Mouse (Mus musculus) MEL (cell line): ENCODE measurements at regions not wholly inside any gene's neighbourhood (a gene's known extent, or its start where the extent isn't known, plus 50 kb on each side); places are given as distances from the start of the nearest gene placed in this dataset.

ENCODE experiments used
- DNase-seq: peaks from one replicate; pipeline ENCODE4 v3.0.0; 2011; ENCODE audit warnings: low read depth, low spot score
- H3K27ac ChIP-seq: 2 replicates; pipeline ENCODE4 v1.5.1; 2012; ENCODE audit warnings: low read depth, mild to moderate bottlenecking, control low read depth, low read length, moderate library complexity; ENCODE audit not compliant: control insufficient read depth
- H3K27me3 ChIP-seq, 2 experiments: fragments of 150-350 bp in 1 of 2; sonication (generic) in 1 of 2; 2 replicates each; pipeline ENCODE4 v1.6.1; 2012; ENCODE audit warnings: low read length in 2 of 2, mild to moderate bottlenecking in 2 of 2, improper control_type of control experiment in 1 of 2, moderate library complexity in 1 of 2; ENCODE audit not compliant: insufficient read depth in 2 of 2, control insufficient read depth in 1 of 2
- H3K36me3 ChIP-seq, 2 experiments: 2 replicates each; pipeline ENCODE4 v1.6.1; 2012 to 2014; ENCODE audit warnings: low read length in 2 of 2, improper control_type of control experiment in 1 of 2, inconsistent platforms in 1 of 2, mild to moderate bottlenecking in 1 of 2; ENCODE audit not compliant: insufficient read depth in 2 of 2, control insufficient read depth in 1 of 2
- H3K4me1 ChIP-seq, 2 experiments: fragments of 150-350 bp in 1 of 2; sonication (generic) in 1 of 2; 2 replicates each; pipeline ENCODE4 v1.6.1; 2012; ENCODE audit warnings: low read length in 2 of 2, improper control_type of control experiment in 1 of 2, mild to moderate bottlenecking in 1 of 2; ENCODE audit not compliant: insufficient read depth in 2 of 2, control insufficient read depth in 1 of 2
- H3K4me3 ChIP-seq, 2 experiments: fragments of 150-350 bp in 1 of 2; sonication (generic) in 1 of 2; 2 replicates each; pipeline ENCODE4 v1.5.1; 2012; ENCODE audit warnings: low read depth in 2 of 2, low read length in 2 of 2, mild to moderate bottlenecking in 2 of 2, moderate library complexity in 2 of 2, control low read depth in 1 of 2, improper control_type of control experiment in 1 of 2; ENCODE audit not compliant: control insufficient read depth in 1 of 2, insufficient read depth in 1 of 2
- H3K79me2 ChIP-seq: 2 replicates; pipeline ENCODE4 v1.6.1; 2012; ENCODE audit warnings: mild to moderate bottlenecking, low read length, moderate library complexity; ENCODE audit not compliant: control insufficient read depth, poor library complexity, insufficient read depth
- H3K9ac ChIP-seq: 2 replicates; pipeline ENCODE4 v1.6.1; 2012; ENCODE audit warnings: low read depth, mild to moderate bottlenecking, control low read depth, low read length, moderate library complexity; ENCODE audit not compliant: control insufficient read depth, poor library complexity, severe bottlenecking
- H3K9me3 ChIP-seq: fragments of 150-350 bp; sonication (generic); replicated peaks from 2 replicates; pipeline ENCODE4 v1.6.1; 2012; ENCODE audit warnings: mild to moderate bottlenecking, low read length, improper control_type of control experiment, moderate library complexity; ENCODE audit not compliant: insufficient read depth
- BHLHE40 ChIP-seq: IDR thresholded peaks from 2 replicates; pipeline ENCODE4 v1.6.1; 2012; ENCODE audit warnings: low read depth, mild to moderate bottlenecking, inconsistent platforms, low read length, improper control_type of control experiment, borderline replicate concordance
- CHD1 ChIP-seq: IDR thresholded peaks from 2 replicates; pipeline ENCODE4 v1.6.1; 2012; ENCODE audit warnings: low read depth, mild to moderate bottlenecking, inconsistent platforms, low read length, improper control_type of control experiment
- CHD2 ChIP-seq: IDR thresholded peaks from 2 replicates; pipeline ENCODE4 v1.6.1; 2011; ENCODE audit warnings: low read length, improper control_type of control experiment
- CTCF ChIP-seq, 3 experiments: IDR thresholded peaks in 2 of 3; conservative IDR thresholded peaks in 1 of 3; 2 replicates each; pipeline ENCODE4 v1.5.1; 2011 to 2012; ENCODE audit warnings: low read length in 3 of 3, low read depth in 2 of 3, mild to moderate bottlenecking in 2 of 3, improper control_type of control experiment in 1 of 3, inconsistent platforms in 1 of 3, mixed read lengths in 1 of 3, moderate library complexity in 1 of 3; ENCODE audit not compliant: control insufficient read depth in 1 of 3, insufficient read depth in 1 of 3, poor library complexity in 1 of 3, severe bottlenecking in 1 of 3
- EP300 ChIP-seq, 2 experiments: IDR thresholded peaks; 2 replicates each; pipeline ENCODE4 v1.6.1; 2011; ENCODE audit warnings: improper control_type of control experiment in 2 of 2, low read length in 2 of 2, low read depth in 1 of 2, mild to moderate bottlenecking in 1 of 2
- GABPA ChIP-seq: IDR thresholded peaks from 2 replicates; pipeline ENCODE4 v1.6.1; 2012; ENCODE audit warnings: low read depth, mild to moderate bottlenecking, inconsistent platforms, low read length, improper control_type of control experiment, moderate library complexity
- GATA1 ChIP-seq: IDR thresholded peaks from 2 replicates; pipeline ENCODE4 v1.6.1; 2011; ENCODE audit warnings: low read depth, low read length, improper control_type of control experiment
- HCFC1 ChIP-seq: IDR thresholded peaks from 2 replicates; pipeline ENCODE4 v1.6.1; 2012; ENCODE audit warnings: low read depth, mild to moderate bottlenecking, inconsistent platforms, low read length, improper control_type of control experiment, moderate library complexity
- KAT2A ChIP-seq: conservative IDR thresholded peaks from 2 replicates; pipeline ENCODE4 v1.6.1; 2012; ENCODE audit warnings: low read depth, low read length, improper control_type of control experiment, inconsistent platforms
- MAFK ChIP-seq: IDR thresholded peaks from 2 replicates; pipeline ENCODE4 v1.6.1; 2011; ENCODE audit warnings: low read depth, mild to moderate bottlenecking, low read length, improper control_type of control experiment, borderline replicate concordance
- MAZ ChIP-seq: IDR thresholded peaks from 2 replicates; pipeline ENCODE4 v1.6.1; 2012; ENCODE audit warnings: low read depth, mild to moderate bottlenecking, inconsistent platforms, low read length, improper control_type of control experiment
- MXI1 ChIP-seq: IDR thresholded peaks from 2 replicates; pipeline ENCODE4 v1.6.1; 2011; ENCODE audit warnings: mild to moderate bottlenecking, low read depth, low read length, improper control_type of control experiment
- MYB ChIP-seq: IDR thresholded peaks from 2 replicates; pipeline ENCODE4 v1.6.1; 2011; ENCODE audit warnings: mild to moderate bottlenecking, low read depth, low read length, improper control_type of control experiment
- MYC ChIP-seq: IDR thresholded peaks from 2 replicates; pipeline ENCODE4 v1.6.1; 2011; ENCODE audit warnings: low read depth, mild to moderate bottlenecking, low read length, improper control_type of control experiment, moderate library complexity
- NELFE ChIP-seq: IDR thresholded peaks from 2 replicates; pipeline ENCODE4 v1.6.1; 2011; ENCODE audit warnings: low read depth, low read length, improper control_type of control experiment
- NRF1 ChIP-seq: IDR thresholded peaks from 2 replicates; pipeline ENCODE4 v1.6.1; 2014; ENCODE audit warnings: low read depth, mild to moderate bottlenecking, inconsistent platforms, low read length, improper control_type of control experiment, moderate library complexity; ENCODE audit not compliant: poor library complexity, insufficient read depth, severe bottlenecking
- POLR2A ChIP-seq, 2 experiments: IDR thresholded peaks; 2 replicates each; pipeline ENCODE4 v1.6.1; 2011 to 2012; ENCODE audit warnings: low read length in 2 of 2, mild to moderate bottlenecking in 2 of 2, control low read depth in 1 of 2, improper control_type of control experiment in 1 of 2, low read depth in 1 of 2, moderate library complexity in 1 of 2; ENCODE audit not compliant: control insufficient read depth in 1 of 2, insufficient read depth in 1 of 2, poor library complexity in 1 of 2
- POLR2AphosphoS5 ChIP-seq: IDR thresholded peaks from 2 replicates; pipeline ENCODE4 v1.6.1; 2012; ENCODE audit warnings: low read depth, borderline replicate concordance, mild to moderate bottlenecking, inconsistent platforms, low read length, moderate library complexity, mixed read lengths
- RCOR1 ChIP-seq: IDR thresholded peaks from 2 replicates; pipeline ENCODE4 v1.6.1; 2012; ENCODE audit warnings: low read depth, mild to moderate bottlenecking, inconsistent platforms, low read length, improper control_type of control experiment
- SIN3A ChIP-seq: IDR thresholded peaks from 2 replicates; pipeline ENCODE4 v1.6.1; 2012; ENCODE audit warnings: low read length, improper control_type of control experiment, inconsistent platforms
- SMC3 ChIP-seq: IDR thresholded peaks from 2 replicates; pipeline ENCODE4 v1.6.1; 2011; ENCODE audit warnings: low read depth, low read length, improper control_type of control experiment
- TAL1 ChIP-seq: IDR thresholded peaks from 2 replicates; pipeline ENCODE4 v1.6.1; 2012; ENCODE audit warnings: mild to moderate bottlenecking, inconsistent platforms, low read length, moderate library complexity, mixed read lengths
- TBP ChIP-seq: IDR thresholded peaks from 2 replicates; pipeline ENCODE4 v1.8.0; 2011; ENCODE audit warnings: low read depth, low read length, improper control_type of control experiment
- TCF12 ChIP-seq: IDR thresholded peaks from 2 replicates; pipeline ENCODE4 v1.6.1; 2014; ENCODE audit warnings: low read depth, mild to moderate bottlenecking, inconsistent platforms, low read length, improper control_type of control experiment, moderate library complexity
- USF1 ChIP-seq: IDR thresholded peaks from 2 replicates; pipeline ENCODE4 v1.6.1; 2014; ENCODE audit warnings: low read depth, mild to moderate bottlenecking, inconsistent platforms, low read length, improper control_type of control experiment, moderate library complexity
- ZMIZ1 ChIP-seq: IDR thresholded peaks from 2 replicates; pipeline ENCODE4 v1.6.1; 2012; ENCODE audit warnings: low read depth, mild to moderate bottlenecking, inconsistent platforms, low read length, improper control_type of control experiment, moderate library complexity
- ZNF384 ChIP-seq: IDR thresholded peaks from 2 replicates; pipeline ENCODE4 v1.6.1; 2012; ENCODE audit warnings: low read depth, mild to moderate bottlenecking, inconsistent platforms, low read length, improper control_type of control experiment

GRCm38 (mm10) chr3:34836741-34837267, 186.6 kb downstream of the Sox2 start:
- H3K4me1 ChIP-seq = no peaks in the 10 kb centered on the region
- no peak overlapping the region for H3K9ac ChIP-seq
- no peaks in the 10 kb centered on the region for H3K9me3 ChIP-seq
- no peaks in the 10 kb centered on the region for H3K36me3 ChIP-seq
- TF ChIP-seq EP300 (IDR thresholded peaks at IDR 0.05; ENCODE audit: low read depth in 1 of 2, low read length in 2 of 2) (no peak), RCOR1 (no peak), HCFC1 (no peak), MYB (no peak), CHD2 (no peak), SIN3A (no peak), CTCF (IDR thresholded peaks at IDR 0.05 in 2 of 3, conservative IDR thresholded peaks at IDR 0.05 in 1 of 3; ENCODE audit: control insufficient read depth in 1 of 3, insufficient read depth in 1 of 3, low read depth in 2 of 3, low read length in 3 of 3, poor library complexity in 1 of 3, severe bottlenecking in 1 of 3) (no peak), POLR2AphosphoS5 (no peak), TBP (no peak), MAFK (no peak), MYC (no peak), USF1 (no peak), POLR2A (IDR thresholded peaks at IDR 0.05; ENCODE audit: control insufficient read depth in 1 of 2, insufficient read depth in 1 of 2, low read depth in 1 of 2, low read length in 2 of 2, poor library complexity in 1 of 2) (no peak), KAT2A (no peak), TCF12 (no peak), GATA1 (no peak), ZMIZ1 (no peak), MAZ (no peak)
- H3K4me3 ChIP-seq = no peak overlapping the region
- H3K79me2 ChIP-seq = no peaks in the 10 kb centered on the region
- no peak for DNase-seq
- no peaks in the 10 kb centered on the region for H3K27me3 ChIP-seq
- H3K27ac ChIP-seq = no peak overlapping the region

GRCm38 (mm10) chr3:34837644-34838332, 187.6 kb downstream of the Sox2 start:
- Histone ChIP-seq H3K79me2 (no peaks in the 10 kb centered on the region), H3K9me3 (no peaks in the 10 kb centered on the region), H3K27ac (no peak overlapping the region), H3K4me1 (no peaks in the 10 kb centered on the region), H3K27me3 (no peaks in the 10 kb centered on the region), H3K36me3 (no peaks in the 10 kb centered on the region)
- TF ChIP-seq TAL1 (no peak), KAT2A (no peak), CHD2 (no peak), BHLHE40 (no peak), CHD1 (no peak), HCFC1 (no peak), GATA1 (no peak), ZMIZ1 (no peak), GABPA (no peak), TCF12 (no peak), NRF1 (no peak), SMC3 (no peak), NELFE (no peak), ZNF384 (no peak), MXI1 (no peak), POLR2AphosphoS5 (no peak), MYB (no peak)
- TF ChIP-seq, all 39 proteins: peak for 0
- Histone ChIP-seq H3K4me3 (no peak overlapping the region), H3K9ac (no peak overlapping the region)
- DNase-seq = no peak
